Mouse (Mus musculus) left cerebral cortex, postnatal 10 days (tissue): ENCODE results near the gene Dapk3. TPM values are rescaled to one million over a fixed set of nuclear protein-coding genes. Genes with fewer than 3 reads are reported as not detected.
A peak's percentile ranks its signal among the peaks of the same experiment; 100 is the strongest.
"Not testable (repeated sequence)": the region's sequence is repeated elsewhere in the genome, so short reads cannot be mapped to it uniquely, and the experiment has no call there.

Source experiments
- DNase-seq, 2 experiments: peaks; one replicate each; pipeline ENCODE4 v3.0.0; 2021 to 2022; ENCODE audit warnings: low spot score in 2 of 2, mixed read lengths in 1 of 2; ENCODE audit errors: extremely low spot score in 1 of 2
- intact Hi-C: fragments of 180-260 bp; cut with DNase I; formaldehyde crosslinking; loops from one replicate; pipeline ENCODE4 v1.15.1; 2025
- total RNA-seq, 2 experiments: library from RNA; stranded (reverse); gene quantifications; 2 replicates each; pipeline ENCODE4 v1.2.3; 2021

Gene Dapk3
- total RNA-seq, 2 experiments from 2014 or later: 64.1 to 72.7 TPM

GRCm38 (mm10) chr10:81193991-81194774 is 11.4 kb downstream of the Dapk3 start:
- intact Hi-C loops: no loop called here
- peak in 1 of 2 experiments; percentile 76 for DNase-seq

- intact Hi-C loops: loop anchor here (5.0 kb wide), 1 partner anchor 152 kb away; no protein-coding TSS in a partner anchor
- no peak for DNase-seq
Measured at GRCm38 (mm10) chr10:81195300-81195699, 12.5 kb downstream of the Dapk3 start.

GRCm38 (mm10) chr10:81196470-81197065 is 13.8 kb downstream of the Dapk3 start:
- no peak for DNase-seq
- intact Hi-C loops: loop anchor here (5.0 kb wide), 1 partner anchor 151 kb away; no protein-coding TSS in a partner anchor

- intact Hi-C loops: loop anchor here (5.0 kb wide), 1 partner anchor 150 kb away; no protein-coding TSS in a partner anchor
- no peak for DNase-seq
Measured at GRCm38 (mm10) chr10:81197305-81197704, 14.5 kb downstream of the Dapk3 start.

GRCm38 (mm10) chr10:81198230-81198629 is 15.4 kb downstream of the Dapk3 start:
- intact Hi-C loops: loop anchor here (5.0 kb wide), 1 partner anchor 149 kb away; no protein-coding TSS in a partner anchor
- DNase-seq: no peak

- DNase-seq: no peak
- intact Hi-C loops: loop anchor here (5.0 kb wide), 1 partner anchor 148 kb away; no protein-coding TSS in a partner anchor
Measured at GRCm38 (mm10) chr10:81198990-81199389, 16.2 kb downstream of the Dapk3 start.

GRCm38 (mm10) chr10:81200141-81200540 is 17.3 kb downstream of the Dapk3 start:
- no peak for DNase-seq

GRCm38 (mm10) chr10:81200605-81201287 is 17.9 kb downstream of the Dapk3 start:
- intact Hi-C loops: loop anchor here (10.0 kb wide), 1 partner anchor 254 kb away; the partner anchor contains the start of gene Nfic
- DNase-seq: no peak

More at GRCm38 (mm10) chr10:81200141-81200540, 17.3 kb downstream of the Dapk3 start:
- intact Hi-C loops: loop anchor here (10.0 kb wide), 1 partner anchor 255 kb away; the partner anchor contains the start of gene Nfic

GRCm38 (mm10) chr10:81201807-81202758 is 19.3 kb downstream of the Dapk3 start, which contains the start of gene Nmrk2:
Nmrk2 (minus strand) TSS chr10:81202051.
- intact Hi-C loops: loop anchor here (10.0 kb wide), 1 partner anchor 253 kb away; the partner anchor contains the start of gene Nfic
- peak in 1 of 2 experiments; percentile 35 for DNase-seq

- DNase-seq: peak in 1 of 2 experiments; percentile 25
- intact Hi-C loops: loop anchor here (10.0 kb wide), 1 partner anchor 252 kb away; the partner anchor contains the start of gene Nfic
Measured at GRCm38 (mm10) chr10:81202978-81203720, 20.3 kb downstream of the Dapk3 start.

GRCm38 (mm10) chr10:81204137-81204536 is 21.3 kb downstream of the Dapk3 start:
- intact Hi-C loops: loop anchor here (10.0 kb wide), 1 partner anchor 251 kb away; the partner anchor contains the start of gene Nfic
- no peak for DNase-seq

- no peak for DNase-seq
- intact Hi-C loops: no loop called here
Measured at GRCm38 (mm10) chr10:81210154-81210553, 27.3 kb downstream of the Dapk3 start.

GRCm38 (mm10) chr10:81216260-81216659 is 33.5 kb downstream of the Dapk3 start:
- intact Hi-C loops: no loop called here
- no peak for DNase-seq

GRCm38 (mm10) chr10:81216810-81217209 is 34.0 kb downstream of the Dapk3 start:
- intact Hi-C loops: no loop called here
- no peak for DNase-seq

GRCm38 (mm10) chr10:81217267-81217666 is 34.5 kb downstream of the Dapk3 start:
- intact Hi-C loops, DNase-seq: not testable (repeated sequence)

- DNase-seq: peak in 1 of 2 experiments; percentile 70
- intact Hi-C loops: no loop called here
Measured at GRCm38 (mm10) chr10:81217964-81218363, 35.2 kb downstream of the Dapk3 start.

GRCm38 (mm10) chr10:81221402-81222015 is 38.7 kb downstream of the Dapk3 start:
- intact Hi-C loops: no loop called here
- DNase-seq: no peak
